Mouse (Mus musculus): ENCODE measurements at regions not wholly inside any gene's neighbourhood (a gene's known extent, or its start where the extent isn't known, plus 50 kb on each side); places are given as distances from the start of the nearest gene placed in this dataset.
A peak's percentile ranks its signal among the peaks of the same experiment; 100 is the strongest.

GRCm38 (mm10) chr11:19585228-19585627, 338.9 kb upstream of the Spred2 start:
- DNase-seq (ENCODE audit: low read depth, low spot score) = no peak

- DNase-seq (ENCODE audit: low read depth, low spot score) = no peak
Observed at GRCm38 (mm10) chr11:19592506-19593355, 331.4 kb upstream of the Spred2 start.

GRCm38 (mm10) chr11:19595107-19595506, 329.1 kb upstream of the Spred2 start:
- DNase-seq (ENCODE audit: low read depth, low spot score) = no peak

- no peak for DNase-seq (ENCODE audit: low read depth, low spot score)
Observed at GRCm38 (mm10) chr11:19596336-19596735, 327.8 kb upstream of the Spred2 start.

GRCm38 (mm10) chr11:19599433-19599832, 324.7 kb upstream of the Spred2 start:
- no peak for DNase-seq (ENCODE audit: low read depth, low spot score)

GRCm38 (mm10) chr11:19601216-19601938, 322.8 kb upstream of the Spred2 start:
- no peak for DNase-seq (ENCODE audit: low read depth, low spot score)

- DNase-seq (ENCODE audit: low read depth, low spot score) = no peak
Observed at GRCm38 (mm10) chr11:19602496-19602895, 321.7 kb upstream of the Spred2 start.

- no peak for DNase-seq (ENCODE audit: low read depth, low spot score)
Observed at GRCm38 (mm10) chr11:19605602-19606001, 318.6 kb upstream of the Spred2 start.

- no peak for DNase-seq (ENCODE audit: low read depth, low spot score)
Observed at GRCm38 (mm10) chr11:19606943-19607342, 317.2 kb upstream of the Spred2 start.

- no peak for DNase-seq (ENCODE audit: low read depth, low spot score)
Observed at GRCm38 (mm10) chr11:19607941-19608340, 316.2 kb upstream of the Spred2 start.

- DNase-seq (ENCODE audit: low read depth, low spot score) = no peak
Observed at GRCm38 (mm10) chr11:19608523-19608922, 315.7 kb upstream of the Spred2 start.

- DNase-seq (ENCODE audit: low read depth, low spot score) = peak; percentile 24
Observed at GRCm38 (mm10) chr11:19610559-19610958, 313.6 kb upstream of the Spred2 start.

GRCm38 (mm10) chr11:19611217-19611616, 313.0 kb upstream of the Spred2 start:
- no peak for DNase-seq (ENCODE audit: low read depth, low spot score)

- no peak for DNase-seq (ENCODE audit: low read depth, low spot score)
Observed at GRCm38 (mm10) chr11:19616520-19616919, 307.7 kb upstream of the Spred2 start.

- DNase-seq (ENCODE audit: low read depth, low spot score) = no peak
Observed at GRCm38 (mm10) chr11:19619494-19619893, 304.7 kb upstream of the Spred2 start.

- DNase-seq (ENCODE audit: low read depth, low spot score) = no peak
Observed at GRCm38 (mm10) chr11:19631055-19631695, 293.0 kb upstream of the Spred2 start.

GRCm38 (mm10) chr11:19632477-19632876, 291.7 kb upstream of the Spred2 start:
- DNase-seq (ENCODE audit: low read depth, low spot score) = no peak

GRCm38 (mm10) chr11:19633621-19634020, 290.6 kb upstream of the Spred2 start:
- DNase-seq (ENCODE audit: low read depth, low spot score) = no peak

- DNase-seq (ENCODE audit: low read depth, low spot score) = no peak
Observed at GRCm38 (mm10) chr11:19641153-19641552, 283.0 kb upstream of the Spred2 start.

GRCm38 (mm10) chr11:19644116-19644795, 279.9 kb upstream of the Spred2 start:
- DNase-seq (ENCODE audit: low read depth, low spot score) = no peak

GRCm38 (mm10) chr11:19645106-19645505, 279.1 kb upstream of the Spred2 start:
- DNase-seq (ENCODE audit: low read depth, low spot score) = no peak

GRCm38 (mm10) chr11:19651522-19651921, 272.7 kb upstream of the Spred2 start:
- DNase-seq (ENCODE audit: low read depth, low spot score) = no peak

Data from mesoderm, embryonic 11.5 days (tissue).